Mouse (Mus musculus): ENCODE measurements around the gene Rmdn3. TPM values are rescaled to one million over a fixed set of nuclear protein-coding genes. Genes with fewer than 3 reads are reported as not detected.
A peak's percentile ranks its signal among the peaks of the same experiment; 100 is the strongest.

Gene Rmdn3
- polyA plus RNA-seq, 1 experiment from 2014 or later, result 44.3 TPM

GRCm38 (mm10) chr2:119177384-119177939, 20.6 kb upstream of the Rmdn3 start:
- no peaks in the 10 kb centered on the region; the same call in 1 of the 2 replicates for H3K27me3 ChIP-seq
- H3K9ac ChIP-seq, result no peak overlapping the region
- no peak overlapping the region for H3K4me2 ChIP-seq
- H3K27ac ChIP-seq, result no peak overlapping the region
- no peak overlapping the region for H3K4me3 ChIP-seq
- H3K36me3 ChIP-seq, result peaks cover 58% of the 10 kb centered on the region
- no peak for ATAC-seq (ENCODE audit: low FRiP score)
- H3K4me1 ChIP-seq (replicated peaks), result peaks cover 27% of the 10 kb centered on the region
- WGBS, result 94% methylated on average over 5 of the region's 5 CpGs
- H3K9me3 ChIP-seq, result no peaks in the 10 kb centered on the region

GRCm38 (mm10) chr2:119176761-119177160, 19.9 kb upstream of the Rmdn3 start:
- Histone ChIP-seq H3K4me2 (no peak overlapping the region), H3K4me3 (no peak overlapping the region), H3K27ac (no peak overlapping the region), H3K9me3 (no peaks in the 10 kb centered on the region), H3K27me3 (no peaks in the 10 kb centered on the region; the same call in 1 of the 2 replicates), H3K4me1 (replicated peaks) (peaks cover 34% of the 10 kb centered on the region), H3K9ac (no peak overlapping the region), H3K36me3 (peaks cover 58% of the 10 kb centered on the region)
- 56% methylated on average over 3 of the region's 3 CpGs for WGBS
- no peak for ATAC-seq (ENCODE audit: low FRiP score)

GRCm38 (mm10) chr2:119175614-119176013, 18.8 kb upstream of the Rmdn3 start:
- ATAC-seq (ENCODE audit: low FRiP score), result no peak

GRCm38 (mm10) chr2:119174866-119175265, 18.0 kb upstream of the Rmdn3 start:
- Histone ChIP-seq H3K9ac (no peak overlapping the region; the same call in 1 of the 2 replicates), H3K9me3 (no peaks in the 10 kb centered on the region), H3K4me3 (no peak overlapping the region), H3K4me2 (no peak overlapping the region), H3K27me3 (peaks cover 3% of the 10 kb centered on the region; the same call in 1 of the 2 replicates), H3K36me3 (peaks cover 45% of the 10 kb centered on the region), H3K4me1 (replicated peaks) (peaks cover 39% of the 10 kb centered on the region), H3K27ac (no peak overlapping the region)
- WGBS, result 57% methylated on average over 14 of the region's 14 CpGs
- ATAC-seq (ENCODE audit: low FRiP score), result no peak

More at GRCm38 (mm10) chr2:119175614-119176013, 18.8 kb upstream of the Rmdn3 start:
- WGBS, result 77% methylated on average over 6 of the region's 6 CpGs
- Histone ChIP-seq H3K9me3 (no peaks in the 10 kb centered on the region), H3K9ac (no peak overlapping the region), H3K27me3 (no peaks in the 10 kb centered on the region; the same call in 1 of the 2 replicates), H3K36me3 (peaks cover 53% of the 10 kb centered on the region), H3K27ac (no peak overlapping the region), H3K4me3 (no peak overlapping the region), H3K4me2 (no peak overlapping the region), H3K4me1 (replicated peaks) (peaks cover 39% of the 10 kb centered on the region)

- ATAC-seq (ENCODE audit: low FRiP score), result 0 out of 2 replicates have a peak, but pooled peaks have one; percentile 15
- H3K36me3 ChIP-seq, result peaks cover 38% of the 10 kb centered on the region
- 41% methylated on average over 8 of the region's 8 CpGs for WGBS
Measured at GRCm38 (mm10) chr2:119173991-119174651, 17.3 kb upstream of the Rmdn3 start, which contains the start of gene Gm14137. Gm14137 (plus strand) TSS chr2:119174509.

GRCm38 (mm10) chr2:119172862-119173576, 16.2 kb upstream of the Rmdn3 start:
- Histone ChIP-seq H3K4me2 (peak overlapping the region; percentile 18), H3K36me3 (peaks cover 27% of the 10 kb centered on the region), H3K4me3 (no peak overlapping the region), H3K27me3 (peaks cover 18% of the 10 kb centered on the region), H3K27ac (peak overlapping the region; percentile 61), H3K9me3 (no peaks in the 10 kb centered on the region), H3K9ac (peak overlapping the region; percentile 53), H3K4me1 (replicated peaks) (peaks cover 40% of the 10 kb centered on the region)
- ATAC-seq (ENCODE audit: low FRiP score), result peak; percentile 34
- 18% methylated on average over 13 of the region's 13 CpGs for WGBS

More at GRCm38 (mm10) chr2:119173991-119174651, 17.3 kb upstream of the Rmdn3 start, which contains the start of gene Gm14137:
- Histone ChIP-seq H3K4me3 (no peak within 1 kb of the TSS), H3K27me3 (peaks cover 10% of the 10 kb centered on the region), H3K4me1 (replicated peaks) (peaks cover 39% of the 10 kb centered on the region), H3K27ac (peak within 1 kb of the TSS; percentile 61), H3K9me3 (no peaks in the 10 kb centered on the region), H3K4me2 (no peak within 1 kb of the TSS), H3K9ac (peak within 1 kb of the TSS; percentile 53)

GRCm38 (mm10) chr2:119172446-119172845, 15.6 kb upstream of the Rmdn3 start:
- Histone ChIP-seq H3K4me1 (replicated peaks) (peaks cover 46% of the 10 kb centered on the region), H3K9me3 (no peaks in the 10 kb centered on the region), H3K36me3 (peaks cover 23% of the 10 kb centered on the region), H3K27ac (peak overlapping the region; percentile 61; the same call in 1 of the 2 replicates), H3K27me3 (peaks cover 23% of the 10 kb centered on the region), H3K4me3 (no peak overlapping the region), H3K4me2 (no peak overlapping the region; the same call in 1 of the 2 replicates), H3K9ac (peak overlapping the region; percentile 53; the same call in 1 of the 2 replicates)
- 82% methylated on average over 7 of the region's 7 CpGs for WGBS
- no peak for ATAC-seq (ENCODE audit: low FRiP score)

GRCm38 (mm10) chr2:119171574-119171973, 14.7 kb upstream of the Rmdn3 start:
- Histone ChIP-seq H3K27ac (no peak overlapping the region), H3K27me3 (peaks cover 32% of the 10 kb centered on the region), H3K9me3 (no peaks in the 10 kb centered on the region), H3K4me2 (no peak overlapping the region), H3K36me3 (peaks cover 16% of the 10 kb centered on the region), H3K4me1 (replicated peaks) (peaks cover 54% of the 10 kb centered on the region), H3K9ac (no peak overlapping the region; the same call in 1 of the 2 replicates), H3K4me3 (no peak overlapping the region)
- WGBS, result 58% methylated on average over 8 of the region's 8 CpGs
- no peak for ATAC-seq (ENCODE audit: low FRiP score)

- Histone ChIP-seq H3K4me1 (replicated peaks) (peaks cover 56% of the 10 kb centered on the region), H3K27me3 (peaks cover 45% of the 10 kb centered on the region), H3K4me3 (no peak overlapping the region), H3K27ac (no peak overlapping the region), H3K4me2 (no peak overlapping the region), H3K9me3 (no peaks in the 10 kb centered on the region), H3K36me3 (peaks cover 10% of the 10 kb centered on the region), H3K9ac (no peak overlapping the region)
- WGBS, result 89% methylated on average over 2 of the region's 2 CpGs
- no peak for ATAC-seq (ENCODE audit: low FRiP score)
Measured at GRCm38 (mm10) chr2:119170282-119170681, 13.4 kb upstream of the Rmdn3 start.

- 4% methylated on average over 26 of the region's 26 CpGs for WGBS
Measured at GRCm38 (mm10) chr2:119167866-119168256, 11.0 kb upstream of the Rmdn3 start.

GRCm38 (mm10) chr2:119166901-119167865, 10.3 kb upstream of the Rmdn3 start, which contains the start of gene Gchfr:
Gchfr (plus strand) TSS chr2:119167773.
- ATAC-seq (ENCODE audit: low FRiP score), result peak; percentile 76
- WGBS, result under 1% methylated on average over 59 of the region's 60 CpGs

More at GRCm38 (mm10) chr2:119167866-119168256, 11.0 kb upstream of the Rmdn3 start:
- peak overlapping the region; percentile 53 for H3K4me3 ChIP-seq
- peak overlapping the region; percentile 99 for H3K4me2 ChIP-seq
- H3K27ac ChIP-seq, result no peak overlapping the region
- no peak; the same call in 1 of the 2 replicates for ATAC-seq (ENCODE audit: low FRiP score)
- no peaks in the 10 kb centered on the region for H3K9me3 ChIP-seq
- H3K4me1 ChIP-seq (replicated peaks), result peaks cover 33% of the 10 kb centered on the region
- peak overlapping the region; percentile 68 for H3K9ac ChIP-seq
- H3K36me3 ChIP-seq, result peaks cover 5% of the 10 kb centered on the region
- peaks cover 63% of the 10 kb centered on the region for H3K27me3 ChIP-seq

More at GRCm38 (mm10) chr2:119166901-119167865, 10.3 kb upstream of the Rmdn3 start, which contains the start of gene Gchfr:
- Histone ChIP-seq H3K36me3 (peaks cover 4% of the 10 kb centered on the region), H3K9me3 (no peaks in the 10 kb centered on the region), H3K9ac (peak within 1 kb of the TSS; percentile 68), H3K4me3 (peak within 1 kb of the TSS; percentile 53), H3K27me3 (peaks cover 63% of the 10 kb centered on the region), H3K4me1 (replicated peaks) (peaks cover 26% of the 10 kb centered on the region), H3K27ac (no peak within 1 kb of the TSS), H3K4me2 (peak within 1 kb of the TSS; percentile 99)

Data from hindbrain, embryonic 13.5 days (tissue).